Mouse (Mus musculus) WW6 (cell line): ENCODE data around the gene Bcar3.

Experiments
- DNase-seq: peaks from one replicate; pipeline ENCODE4 v3.0.0-alpha.2; 2013; ENCODE audit warnings: low read depth, low spot score

The Bcar3 gene

DNA sequence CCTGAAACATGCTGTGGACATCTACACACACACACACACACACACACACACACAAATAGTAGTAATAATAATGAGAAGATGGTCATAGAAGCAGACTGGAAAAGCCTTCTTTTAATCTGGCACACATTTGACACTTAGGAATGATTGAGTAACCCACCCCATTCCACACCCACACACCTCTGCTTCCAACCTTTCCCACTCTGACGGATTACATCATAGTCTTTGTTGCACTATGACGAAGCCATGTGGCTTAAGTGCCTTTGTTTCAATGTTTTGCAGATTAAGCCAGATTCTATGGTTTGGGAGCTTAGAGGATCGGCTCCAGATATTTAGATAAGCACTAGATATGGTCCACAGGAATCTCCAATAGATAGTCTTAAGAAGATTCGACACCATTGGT lies 42.1 kb downstream of the Bcar3 start:
- no peak for DNase-seq

GRCm38 (mm10) chr3:122337992-122338391 lies 44.1 kb downstream of the Bcar3 start:
- DNase-seq: no peak

- no peak for DNase-seq
These were observed 45.0 kb downstream of the Bcar3 start for GRCm38 (mm10) chr3:122338897-122339296.

DNA sequence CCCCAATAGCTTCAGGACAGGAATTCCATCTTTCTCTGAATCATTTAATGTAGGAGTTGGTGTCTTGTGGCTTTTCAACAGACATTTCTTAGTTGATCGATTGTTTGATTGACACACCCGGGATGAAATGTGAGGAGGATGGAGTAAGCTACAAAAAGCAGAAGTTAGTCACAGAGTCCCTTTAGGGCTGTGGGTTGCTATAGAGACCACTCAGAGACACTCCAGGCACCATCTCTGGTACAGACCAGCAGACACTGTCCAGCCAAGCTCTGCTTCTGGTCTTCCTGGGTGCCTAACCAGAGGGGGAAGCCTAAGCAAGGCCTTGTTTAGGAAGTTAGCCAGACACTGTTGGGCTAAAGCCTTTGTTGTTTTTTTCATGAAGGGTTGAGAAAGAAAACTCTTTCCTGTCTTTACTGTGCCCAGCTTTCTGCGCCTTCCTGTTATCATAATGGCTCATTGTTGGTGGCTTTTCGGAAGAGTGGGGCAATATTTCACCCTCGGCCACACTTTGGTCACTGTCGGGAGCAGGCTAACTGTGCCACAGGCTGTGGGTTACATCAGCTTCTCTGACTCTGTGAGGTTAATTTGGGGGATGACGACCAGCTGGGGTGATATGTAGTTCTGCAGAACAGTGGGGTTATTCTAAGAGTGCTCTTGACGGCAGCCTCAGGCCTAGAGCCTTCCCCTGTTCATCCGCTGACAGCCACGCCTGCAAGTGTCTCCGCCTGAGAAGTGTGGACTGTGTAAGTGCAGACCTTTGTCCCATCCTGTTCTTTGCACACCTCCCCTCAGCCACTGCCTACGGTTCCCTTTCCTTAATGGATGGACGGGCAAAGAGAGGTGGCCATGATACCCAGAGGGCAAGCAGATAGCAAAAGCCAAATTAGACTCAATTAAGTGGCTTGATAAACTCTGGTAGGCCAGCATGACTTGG lies 46.5 kb downstream of the Bcar3 start:
- DNase-seq: no peak

- no peak for DNase-seq
These were observed 49.5 kb downstream of the Bcar3 start for GRCm38 (mm10) chr3:122343437-122343853.

DNA sequence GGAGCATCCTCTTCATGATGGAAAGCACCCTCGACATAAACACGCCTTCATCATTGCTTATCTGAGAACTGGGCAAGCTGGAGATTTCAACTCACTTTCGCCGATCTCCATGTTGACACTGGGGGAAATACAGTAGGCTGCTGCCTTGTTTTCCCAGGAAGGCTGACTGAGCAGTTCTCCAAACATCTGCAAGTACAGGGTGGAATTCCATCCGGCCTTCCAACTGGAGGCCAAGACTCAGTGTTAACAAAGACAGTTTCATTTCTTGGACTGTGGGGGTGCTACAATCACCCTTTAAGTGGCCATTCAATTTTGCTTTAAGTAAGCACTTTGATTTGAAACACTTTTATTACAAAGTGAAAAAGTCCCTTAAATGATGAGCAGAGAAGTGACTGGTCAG lies 50.4 kb downstream of the Bcar3 start:
- DNase-seq: no peak

- DNase-seq: no peak
These were observed 52.1 kb downstream of the Bcar3 start for GRCm38 (mm10) chr3:122345977-122346472.

GRCm38 (mm10) chr3:122346600-122346999 lies 52.7 kb downstream of the Bcar3 start:
- no peak for DNase-seq

GRCm38 (mm10) chr3:122348677-122349076 lies 54.7 kb downstream of the Bcar3 start:
- DNase-seq: no peak

- no peak for DNase-seq
These were observed 58.9 kb downstream of the Bcar3 start for GRCm38 (mm10) chr3:122352801-122353200.

- no peak for DNase-seq
These were observed 65.5 kb downstream of the Bcar3 start for GRCm38 (mm10) chr3:122359426-122359825.

GRCm38 (mm10) chr3:122359954-122360353 lies 66.0 kb downstream of the Bcar3 start:
- no peak for DNase-seq

DNA sequence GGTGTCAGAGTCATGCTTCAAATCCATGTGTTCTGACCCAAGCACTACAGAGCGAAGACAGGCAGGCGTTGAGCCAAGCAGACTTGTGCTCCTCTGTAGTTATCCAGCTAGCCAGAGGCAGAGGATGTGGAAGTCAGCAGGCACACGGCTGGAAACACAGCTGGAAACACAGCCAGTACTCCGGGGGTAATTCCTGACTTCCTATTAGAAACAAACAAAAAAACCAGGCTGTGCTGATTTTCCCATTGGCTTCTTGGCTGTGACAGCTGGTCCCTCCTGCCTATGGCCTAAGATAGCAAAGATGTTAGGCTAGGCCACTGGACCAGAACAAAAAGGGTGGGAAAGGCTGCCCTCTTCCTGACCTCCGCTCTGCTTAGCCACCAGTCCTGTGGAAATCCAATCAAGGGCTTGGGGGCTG lies 66.8 kb downstream of the Bcar3 start:
- no peak for DNase-seq

GRCm38 (mm10) chr3:122362719-122363118 lies 68.8 kb downstream of the Bcar3 start:
- DNase-seq: no peak

DNA sequence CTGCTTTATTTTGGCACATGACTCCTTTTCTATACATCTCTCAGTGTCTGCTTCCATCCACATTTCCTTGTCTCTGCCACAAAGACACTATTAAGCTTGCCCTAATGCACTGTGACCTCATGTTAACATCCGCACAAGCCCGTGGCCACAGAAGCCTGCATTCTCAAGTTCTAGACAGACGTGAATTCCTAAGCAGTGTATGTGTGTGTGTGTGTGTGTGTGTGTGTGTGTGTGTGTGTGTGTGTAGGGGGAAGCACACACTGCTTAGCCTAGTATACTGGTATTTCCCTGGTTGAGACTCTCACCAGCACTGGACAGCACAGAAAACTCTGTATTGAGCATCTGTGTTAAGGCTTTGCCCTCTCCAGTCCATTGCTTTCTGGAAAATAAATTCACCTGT lies 70.6 kb downstream of the Bcar3 start:
- no peak for DNase-seq

- DNase-seq: no peak
These were observed 71.4 kb downstream of the Bcar3 start for GRCm38 (mm10) chr3:122365326-122365725.

DNA sequence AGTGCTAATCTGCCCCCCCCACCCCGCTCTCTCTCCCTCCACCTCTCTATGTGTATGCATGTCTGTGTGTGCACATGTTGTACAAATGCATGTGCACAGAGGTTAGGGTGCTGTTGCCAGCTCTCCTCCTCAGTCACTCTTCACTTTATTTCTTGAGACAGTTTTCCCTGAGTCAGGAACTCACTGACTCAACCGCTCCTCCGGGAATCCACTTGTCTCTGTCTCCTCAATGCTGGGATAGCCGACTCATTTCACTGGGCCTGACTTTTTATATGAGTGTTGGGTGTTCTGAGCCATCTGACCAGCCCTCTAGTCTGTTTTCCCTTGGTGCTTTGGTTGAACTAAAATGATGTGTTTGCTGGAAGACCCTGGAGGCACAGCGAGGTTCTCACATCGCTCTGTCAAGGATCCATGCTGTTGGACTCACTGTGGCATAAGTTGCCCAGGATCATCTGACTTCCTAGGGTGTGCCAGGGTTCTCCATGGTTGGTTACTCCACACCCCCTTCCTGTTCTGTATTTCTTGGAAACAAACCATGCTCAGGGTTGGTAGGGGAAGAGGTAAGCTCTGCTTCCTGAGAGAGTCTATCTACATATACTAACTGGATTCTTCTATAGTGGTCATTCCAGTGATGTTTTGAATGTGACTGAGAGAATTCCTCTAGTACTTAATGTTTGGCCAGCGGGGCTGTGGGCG lies 77.9 kb downstream of the Bcar3 start:
- DNase-seq: no peak

DNA sequence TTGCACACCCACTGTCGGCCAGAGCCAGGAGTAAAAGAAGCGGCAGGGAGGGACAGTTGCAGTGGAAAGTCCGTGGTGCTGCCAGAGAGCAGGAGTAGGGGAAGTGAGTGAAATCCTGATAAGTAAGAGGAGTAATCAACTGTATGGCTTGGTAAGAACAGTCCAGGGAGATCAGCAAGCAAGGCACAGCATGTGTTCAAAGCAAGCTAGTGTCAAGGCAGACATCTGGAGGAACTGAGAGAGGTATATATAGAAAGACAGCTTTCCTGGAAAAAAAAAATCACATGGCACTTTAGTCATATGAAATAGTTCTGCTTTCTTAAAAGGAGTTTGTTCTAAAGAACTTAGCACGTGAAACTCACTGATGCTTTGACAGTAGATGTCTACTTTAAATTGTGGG lies 78.7 kb downstream of the Bcar3 start:
- DNase-seq: no peak

GRCm38 (mm10) chr3:122376011-122376410 lies 82.1 kb downstream of the Bcar3 start:
- DNase-seq: no peak

DNA sequence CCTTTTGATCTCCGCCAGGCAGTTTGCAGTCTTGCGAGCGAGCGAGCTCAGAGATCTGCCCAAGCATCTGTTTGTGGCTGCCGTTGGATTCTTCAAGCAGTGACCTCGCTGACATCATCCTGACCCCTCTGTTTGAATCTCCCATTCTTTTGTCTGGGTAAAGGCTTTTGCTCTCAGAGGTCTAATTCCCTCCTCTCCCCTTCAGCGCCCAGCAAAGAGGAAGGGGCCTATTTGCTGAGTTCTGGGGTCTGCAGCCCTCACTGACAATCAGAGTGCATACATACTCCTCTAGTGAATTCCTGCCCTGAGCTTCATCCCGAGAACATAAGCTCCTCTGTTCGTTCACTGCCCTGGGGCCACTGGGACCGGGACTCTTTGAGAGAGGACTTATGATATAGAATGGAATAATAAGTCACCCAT lies 82.5 kb downstream of the Bcar3 start:
- DNase-seq: no peak

DNA sequence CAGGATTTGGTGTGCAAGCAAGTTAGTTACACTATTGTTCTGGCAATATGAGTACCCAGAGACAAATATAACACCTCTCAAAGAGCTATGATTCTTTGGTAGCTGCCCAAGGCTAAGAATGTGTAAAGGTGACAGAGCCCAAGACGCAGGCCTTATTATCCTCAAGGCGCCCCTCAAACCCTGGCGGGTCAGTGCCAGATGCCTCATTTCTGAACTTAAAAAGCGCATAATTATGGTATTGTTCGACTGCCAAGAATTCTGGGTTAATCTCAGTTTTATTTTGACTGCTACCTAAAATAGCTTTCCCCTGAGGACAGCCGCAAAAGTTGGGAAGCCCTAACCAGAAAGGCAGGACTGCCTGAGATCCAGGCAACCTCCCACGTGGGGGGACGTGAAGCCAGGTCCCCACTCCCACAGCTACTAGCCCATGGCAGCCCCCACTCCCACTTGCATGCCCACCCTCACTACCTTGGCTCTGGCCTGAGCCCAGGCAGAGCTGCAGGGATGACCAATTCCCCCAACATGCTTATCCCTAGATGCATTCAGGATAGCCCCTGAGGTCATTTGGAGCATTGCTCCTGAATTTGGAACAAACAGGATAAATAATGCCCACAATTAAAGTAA lies 83.0 kb downstream of the Bcar3 start:
- DNase-seq: no peak

DNA sequence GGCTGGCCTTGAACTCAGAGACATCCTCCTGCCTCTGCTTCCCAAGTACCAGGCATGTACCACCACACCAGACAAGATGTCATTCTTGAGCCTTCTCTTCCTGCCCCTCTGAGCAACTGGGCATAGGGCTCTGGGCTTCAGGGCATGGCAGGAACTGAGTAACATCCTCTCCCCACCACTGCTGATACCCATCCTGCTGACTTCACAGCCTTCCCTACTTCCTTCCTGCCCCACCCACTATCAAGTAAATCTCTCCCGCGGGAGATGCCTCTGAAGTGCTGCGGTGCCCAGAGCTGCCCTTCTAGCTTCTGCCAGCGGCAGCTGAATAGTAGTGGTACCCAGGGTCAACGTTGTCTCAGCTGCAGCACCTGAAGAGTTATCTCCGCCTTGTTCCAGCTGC lies 84.7 kb downstream of the Bcar3 start:
- DNase-seq: no peak
